Mouse (Mus musculus) olfactory bulb, adult 2 months (tissue): ENCODE data around the gene Snai3. TPM values are rescaled to one million over a fixed set of nuclear protein-coding genes. Genes with fewer than 3 reads are reported as not detected.

Experiments
- H3K27ac ChIP-seq: fragments of 200-500 bp; 2 replicates; pipeline ENCODE4 v1.5.1; 2012; ENCODE audit warnings: low read depth, low read length; ENCODE audit not compliant: insufficient read depth
- H3K4me1 ChIP-seq: fragments of 200-500 bp; 2 replicates; pipeline ENCODE4 v1.6.1; 2012; ENCODE audit warnings: low read length; ENCODE audit not compliant: control insufficient read depth, insufficient read depth
- H3K4me3 ChIP-seq: fragments of 200-500 bp; 2 replicates; pipeline ENCODE4 v1.5.1; 2012; ENCODE audit warnings: mild to moderate bottlenecking, low read depth, low read length, moderate library complexity; ENCODE audit not compliant: insufficient read depth
- CTCF ChIP-seq: fragments of 200-500 bp; IDR thresholded peaks from 2 replicates; pipeline ENCODE4 v1.5.1; 2012; ENCODE audit warnings: low read depth, mild to moderate bottlenecking, low read length, moderate library complexity; ENCODE audit not compliant: insufficient read depth
- POLR2A ChIP-seq: fragments of 200-500 bp; IDR thresholded peaks from 2 replicates; pipeline ENCODE4 v1.6.1; 2012; ENCODE audit warnings: mild to moderate bottlenecking, low read depth, low read length, moderate library complexity; ENCODE audit not compliant: insufficient read depth
- WGBS: fragments of 180-500 bp; shearing (Covaris S2); methylation state at CpG from one replicate; pipeline ENCODE4 v1.1.7; 2018; 5-methylcytosine and 5-hydroxymethylcytosine counted together
- polyA plus RNA-seq: library from polyadenylated mRNA; stranded (reverse); fragments of >200 nt; gene quantifications from 2 replicates; pipeline ENCODE4 v1.2.4, GENCODE M21; 2012; ENCODE audit warnings: low replicate concordance; ENCODE audit not compliant: missing spikeins, insufficient read depth, insufficient read length

The Snai3 gene
- polyA plus RNA-seq, 1 experiment = not detected

- no peak for TF ChIP-seq CTCF
- TF ChIP-seq POLR2A = no peak
- 63% methylated on average over 12 of the region's 12 CpGs for WGBS
- Histone ChIP-seq H3K4me1 (peaks cover 41% of the 10 kb centered on the region), H3K4me3 (no peak overlapping the region), H3K27ac (no peak overlapping the region)
Observed at GRCm38 (mm10) chr8:122463651-122464640, 3.4 kb upstream of the Snai3 start.

- H3K4me3 ChIP-seq = no peak overlapping the region
- no peak for TF ChIP-seq POLR2A
- TF ChIP-seq CTCF = no peak
- H3K4me1 ChIP-seq = peaks cover 49% of the 10 kb centered on the region
- 76% methylated on average over 8 of the region's 8 CpGs for WGBS
- H3K27ac ChIP-seq = peak overlapping the region; percentile 27
Observed at GRCm38 (mm10) chr8:122462510-122462909, 2.0 kb upstream of the Snai3 start.

- H3K27ac ChIP-seq = peak overlapping the region; percentile 60
- TF ChIP-seq POLR2A = no peak
- no peak for TF ChIP-seq CTCF
- no peak overlapping the region for H3K4me3 ChIP-seq
- 38% methylated on average over 11 of the region's 11 CpGs for WGBS
- peaks cover 54% of the 10 kb centered on the region for H3K4me1 ChIP-seq
Observed at GRCm38 (mm10) chr8:122461473-122462148, 1.1 kb upstream of the Snai3 start.

- no peak overlapping the region for H3K27ac ChIP-seq
- H3K4me1 ChIP-seq = peaks cover 54% of the 10 kb centered on the region
- WGBS = 22% methylated on average over 7 of the region's 7 CpGs
- TF ChIP-seq POLR2A (no peak), CTCF (no peak)
- peak overlapping the region; percentile 34; the same call in 1 of the 2 replicates for H3K4me3 ChIP-seq
Observed at GRCm38 (mm10) chr8:122459990-122460389, 543 bp downstream of the Snai3 start.

GRCm38 (mm10) chr8:122459218-122459900, 1.2 kb downstream of the Snai3 start:
- no peak overlapping the region for H3K4me3 ChIP-seq
- peaks cover 54% of the 10 kb centered on the region for H3K4me1 ChIP-seq
- TF ChIP-seq POLR2A (no peak), CTCF (peak; percentile 32; the same call in 1 of the 2 replicates)
- no peak overlapping the region for H3K27ac ChIP-seq
- 58% methylated on average over 6 of the region's 6 CpGs for WGBS

- 72% methylated on average over 11 of the region's 11 CpGs for WGBS
- Histone ChIP-seq H3K4me3 (no peak overlapping the region), H3K4me1 (peaks cover 39% of the 10 kb centered on the region), H3K27ac (no peak overlapping the region)
- no peak for TF ChIP-seq POLR2A
- no peak for TF ChIP-seq CTCF
Observed at GRCm38 (mm10) chr8:122457171-122457570, 3.4 kb downstream of the Snai3 start.

GRCm38 (mm10) chr8:122454409-122454808, 6.1 kb downstream of the Snai3 start:
- WGBS = 81% methylated on average over 6 of the region's 6 CpGs

GRCm38 (mm10) chr8:122452154-122452553, 8.4 kb downstream of the Snai3 start:
- TF ChIP-seq POLR2A = no peak
- TF ChIP-seq CTCF = no peak
- H3K27ac ChIP-seq = no peak overlapping the region
- peaks cover 2% of the 10 kb centered on the region for H3K4me1 ChIP-seq
- no peak overlapping the region for H3K4me3 ChIP-seq
- WGBS = 89% methylated on average over 10 of the region's 10 CpGs

More at GRCm38 (mm10) chr8:122454409-122454808, 6.1 kb downstream of the Snai3 start:
- H3K27ac ChIP-seq = no peak overlapping the region
- peaks cover 13% of the 10 kb centered on the region for H3K4me1 ChIP-seq
- TF ChIP-seq CTCF = no peak
- TF ChIP-seq POLR2A = no peak
- no peak overlapping the region for H3K4me3 ChIP-seq
